Mouse (Mus musculus): ENCODE results near the gene Taf1b. TPM values are rescaled to one million over a fixed set of nuclear protein-coding genes. Genes with fewer than 3 reads are reported as not detected.

The Taf1b gene
- polyA plus RNA-seq, 1 experiment from 2014 or later: 31.1 TPM

GRCm38 (mm10) chr12:24537201-24537600 lies 39.0 kb downstream of the Taf1b start:
- Histone ChIP-seq H3K9ac (ENCODE audit: low read length) (no peak overlapping the region), H3K27me3 (ENCODE audit: control insufficient read depth, insufficient read depth, low read length) (no peaks in the 10 kb centered on the region), H3K4me2 (ENCODE audit: low read depth, severe bottlenecking) (no peak overlapping the region), H3K4me3 (ENCODE audit: low read depth, low read length) (no peak overlapping the region), H3K4me1 (ENCODE audit: control insufficient read depth, insufficient read depth, low read length) (no peaks in the 10 kb centered on the region), H3K27ac (replicated peaks; ENCODE audit: low read depth, low read length) (no peak overlapping the region), H3K36me3 (ENCODE audit: control insufficient read depth, insufficient read depth, low read length) (peaks cover 2% of the 10 kb centered on the region; the same call in 1 of the 2 replicates), H3K9me3 (ENCODE audit: control insufficient read depth, low read length) (no peaks in the 10 kb centered on the region)
- DNase-seq (ENCODE audit: low spot score): no peak
- no peak for ATAC-seq (ENCODE audit: insufficient number of reproducible peaks, low FRiP score, low TSS enrichment, low read depth)
- 93% methylated on average over 2 of the region's 2 CpGs for WGBS

GRCm38 (mm10) chr12:24537965-24538364 lies 39.8 kb downstream of the Taf1b start:
- Histone ChIP-seq H3K4me2 (ENCODE audit: low read depth, severe bottlenecking) (no peak overlapping the region), H3K9me3 (ENCODE audit: control insufficient read depth, low read length) (no peaks in the 10 kb centered on the region), H3K9ac (ENCODE audit: low read length) (no peak overlapping the region), H3K27me3 (ENCODE audit: control insufficient read depth, insufficient read depth, low read length) (no peaks in the 10 kb centered on the region), H3K36me3 (ENCODE audit: control insufficient read depth, insufficient read depth, low read length) (no peaks in the 10 kb centered on the region), H3K4me3 (ENCODE audit: low read depth, low read length) (no peak overlapping the region), H3K4me1 (ENCODE audit: control insufficient read depth, insufficient read depth, low read length) (no peaks in the 10 kb centered on the region), H3K27ac (replicated peaks; ENCODE audit: low read depth, low read length) (no peak overlapping the region)
- 93% methylated on average over 4 of the region's 4 CpGs for WGBS
- DNase-seq (ENCODE audit: low spot score) (no peak), ATAC-seq (ENCODE audit: insufficient number of reproducible peaks, low FRiP score, low TSS enrichment, low read depth) (no peak)

- H3K9ac ChIP-seq (ENCODE audit: low read length): no peak overlapping the region
- H3K27ac ChIP-seq (replicated peaks; ENCODE audit: low read depth, low read length): no peak overlapping the region
- 85% methylated on average over 16 of the region's 16 CpGs for WGBS
- no peaks in the 10 kb centered on the region for H3K27me3 ChIP-seq (ENCODE audit: control insufficient read depth, insufficient read depth, low read length)
- no peak overlapping the region for H3K4me3 ChIP-seq (ENCODE audit: low read depth, low read length)
- H3K9me3 ChIP-seq (ENCODE audit: control insufficient read depth, low read length): no peaks in the 10 kb centered on the region
- no peak overlapping the region for H3K4me2 ChIP-seq (ENCODE audit: low read depth, severe bottlenecking)
- DNase-seq (ENCODE audit: low spot score): no peak
- no peak for ATAC-seq (ENCODE audit: insufficient number of reproducible peaks, low FRiP score, low TSS enrichment, low read depth)
- no peaks in the 10 kb centered on the region for H3K36me3 ChIP-seq (ENCODE audit: control insufficient read depth, insufficient read depth, low read length)
- H3K4me1 ChIP-seq (ENCODE audit: control insufficient read depth, insufficient read depth, low read length): no peaks in the 10 kb centered on the region
Observed at GRCm38 (mm10) chr12:24541426-24542154, 43.4 kb downstream of the Taf1b start.

GRCm38 (mm10) chr12:24547686-24548085 lies 49.5 kb downstream of the Taf1b start:
- no peaks in the 10 kb centered on the region for H3K4me1 ChIP-seq (ENCODE audit: control insufficient read depth, insufficient read depth, low read length)
- H3K27ac ChIP-seq (replicated peaks; ENCODE audit: low read depth, low read length): no peak overlapping the region
- no peaks in the 10 kb centered on the region for H3K27me3 ChIP-seq (ENCODE audit: control insufficient read depth, insufficient read depth, low read length)
- no peak overlapping the region for H3K4me3 ChIP-seq (ENCODE audit: low read depth, low read length)
- no peaks in the 10 kb centered on the region for H3K9me3 ChIP-seq (ENCODE audit: control insufficient read depth, low read length)
- no peak overlapping the region for H3K4me2 ChIP-seq (ENCODE audit: low read depth, severe bottlenecking)
- WGBS: 90% methylated on average over 8 of the region's 8 CpGs
- H3K36me3 ChIP-seq (ENCODE audit: control insufficient read depth, insufficient read depth, low read length): no peaks in the 10 kb centered on the region
- no peak overlapping the region for H3K9ac ChIP-seq (ENCODE audit: low read length)
- no peak for DNase-seq (ENCODE audit: low spot score)
- ATAC-seq (ENCODE audit: insufficient number of reproducible peaks, low FRiP score, low TSS enrichment, low read depth): no peak

GRCm38 (mm10) chr12:24548885-24549284 lies 50.7 kb downstream of the Taf1b start:
- DNase-seq (ENCODE audit: low spot score) (no peak), ATAC-seq (ENCODE audit: insufficient number of reproducible peaks, low FRiP score, low TSS enrichment, low read depth) (no peak)
- no peak overlapping the region for H3K9ac ChIP-seq (ENCODE audit: low read length)
- H3K4me3 ChIP-seq (ENCODE audit: low read depth, low read length): no peak overlapping the region
- no peaks in the 10 kb centered on the region for H3K4me1 ChIP-seq (ENCODE audit: control insufficient read depth, insufficient read depth, low read length)
- H3K36me3 ChIP-seq (ENCODE audit: control insufficient read depth, insufficient read depth, low read length): no peaks in the 10 kb centered on the region
- no peaks in the 10 kb centered on the region for H3K27me3 ChIP-seq (ENCODE audit: control insufficient read depth, insufficient read depth, low read length)
- H3K27ac ChIP-seq (replicated peaks; ENCODE audit: low read depth, low read length): no peak overlapping the region
- H3K4me2 ChIP-seq (ENCODE audit: low read depth, severe bottlenecking): no peak overlapping the region
- no peaks in the 10 kb centered on the region for H3K9me3 ChIP-seq (ENCODE audit: control insufficient read depth, low read length)
- WGBS: 89% methylated on average over 6 of the region's 6 CpGs

- Histone ChIP-seq H3K9ac (ENCODE audit: low read length) (no peak overlapping the region), H3K9me3 (ENCODE audit: control insufficient read depth, low read length) (no peaks in the 10 kb centered on the region), H3K4me3 (ENCODE audit: low read depth, low read length) (no peak overlapping the region), H3K27ac (replicated peaks; ENCODE audit: low read depth, low read length) (no peak overlapping the region), H3K4me2 (ENCODE audit: low read depth, severe bottlenecking) (no peak overlapping the region), H3K27me3 (ENCODE audit: control insufficient read depth, insufficient read depth, low read length) (no peaks in the 10 kb centered on the region), H3K36me3 (ENCODE audit: control insufficient read depth, insufficient read depth, low read length) (no peaks in the 10 kb centered on the region; the same call in 1 of the 2 replicates), H3K4me1 (ENCODE audit: control insufficient read depth, insufficient read depth, low read length) (no peaks in the 10 kb centered on the region)
- DNase-seq (ENCODE audit: low spot score): no peak
- WGBS: 88% methylated on average over 2 of the region's 2 CpGs
- no peak for ATAC-seq (ENCODE audit: insufficient number of reproducible peaks, low FRiP score, low TSS enrichment, low read depth)
Observed at GRCm38 (mm10) chr12:24552531-24552930, 54.4 kb downstream of the Taf1b start.

GRCm38 (mm10) chr12:24555976-24556375 lies 57.8 kb downstream of the Taf1b start:
- H3K27me3 ChIP-seq (ENCODE audit: control insufficient read depth, insufficient read depth, low read length): no peaks in the 10 kb centered on the region
- H3K9ac ChIP-seq (ENCODE audit: low read length): no peak overlapping the region
- no peak for DNase-seq (ENCODE audit: low spot score)
- no peak overlapping the region for H3K4me2 ChIP-seq (ENCODE audit: low read depth, severe bottlenecking)
- H3K4me1 ChIP-seq (ENCODE audit: control insufficient read depth, insufficient read depth, low read length): no peaks in the 10 kb centered on the region
- no peak overlapping the region for H3K27ac ChIP-seq (replicated peaks; ENCODE audit: low read depth, low read length)
- no peaks in the 10 kb centered on the region; the same call in 1 of the 2 replicates for H3K36me3 ChIP-seq (ENCODE audit: control insufficient read depth, insufficient read depth, low read length)
- no peak overlapping the region for H3K4me3 ChIP-seq (ENCODE audit: low read depth, low read length)
- no peaks in the 10 kb centered on the region for H3K9me3 ChIP-seq (ENCODE audit: control insufficient read depth, low read length)
- no peak for ATAC-seq (ENCODE audit: insufficient number of reproducible peaks, low FRiP score, low TSS enrichment, low read depth)
- WGBS: 70% methylated on average over 8 of the region's 8 CpGs

- Histone ChIP-seq H3K27me3 (ENCODE audit: control insufficient read depth, insufficient read depth, low read length) (no peaks in the 10 kb centered on the region), H3K9ac (ENCODE audit: low read length) (no peak overlapping the region), H3K4me3 (ENCODE audit: low read depth, low read length) (no peak overlapping the region), H3K27ac (replicated peaks; ENCODE audit: low read depth, low read length) (no peak overlapping the region), H3K9me3 (ENCODE audit: control insufficient read depth, low read length) (no peaks in the 10 kb centered on the region), H3K36me3 (ENCODE audit: control insufficient read depth, insufficient read depth, low read length) (no peaks in the 10 kb centered on the region), H3K4me2 (ENCODE audit: low read depth, severe bottlenecking) (no peak overlapping the region), H3K4me1 (ENCODE audit: control insufficient read depth, insufficient read depth, low read length) (no peaks in the 10 kb centered on the region)
- ATAC-seq (ENCODE audit: insufficient number of reproducible peaks, low FRiP score, low TSS enrichment, low read depth) (no peak), DNase-seq (ENCODE audit: low spot score) (no peak)
- WGBS: 88% methylated on average over 7 of the region's 7 CpGs
Observed at GRCm38 (mm10) chr12:24563395-24563960, 65.3 kb downstream of the Taf1b start.

Data from limb, embryonic 11.5 days (tissue).